Mouse (Mus musculus) testis, adult 2 months (tissue): ENCODE measurements around the gene Hdac10. TPM values are rescaled to one million over a fixed set of nuclear protein-coding genes. Genes with fewer than 3 reads are reported as not detected.

Source experiments
- H3K27ac ChIP-seq: fragments of 200-500 bp; 2 replicates; pipeline ENCODE4 v1.5.1; 2012; ENCODE audit warnings: low read depth, low read length; ENCODE audit not compliant: control insufficient read depth, insufficient read depth
- H3K27me3 ChIP-seq: fragments of 200-500 bp; 2 replicates; pipeline ENCODE4 v1.6.1; 2012; ENCODE audit warnings: mild to moderate bottlenecking, low read length, moderate library complexity; ENCODE audit not compliant: control insufficient read depth, insufficient read depth
- H3K36me3 ChIP-seq: fragments of 200-500 bp; 2 replicates; pipeline ENCODE4 v1.6.1; 2012; ENCODE audit warnings: mild to moderate bottlenecking, low read length; ENCODE audit not compliant: control insufficient read depth, insufficient read depth
- H3K4me1 ChIP-seq: fragments of 200-500 bp; 2 replicates; pipeline ENCODE4 v1.6.1; 2012; ENCODE audit warnings: low read length; ENCODE audit not compliant: control insufficient read depth, insufficient read depth
- H3K4me3 ChIP-seq: fragments of 200-500 bp; 2 replicates; pipeline ENCODE4 v1.5.1; 2012; ENCODE audit warnings: low read depth, mild to moderate bottlenecking, low read length, moderate library complexity, mixed read lengths; ENCODE audit not compliant: control insufficient read depth
- CTCF ChIP-seq: fragments of 200-500 bp; IDR thresholded peaks from 2 replicates; pipeline ENCODE4 v1.5.1; 2012; ENCODE audit warnings: low read depth, mild to moderate bottlenecking, inconsistent platforms, low read length, moderate library complexity; ENCODE audit not compliant: control insufficient read depth, insufficient read depth, insufficient replicate concordance
- POLR2A ChIP-seq: fragments of 200-500 bp; IDR thresholded peaks from 2 replicates; pipeline ENCODE4 v1.6.1; 2012; ENCODE audit warnings: low read depth, mild to moderate bottlenecking, inconsistent platforms, low read length, moderate library complexity; ENCODE audit not compliant: control insufficient read depth
- polyA plus RNA-seq: library from polyadenylated mRNA; depleted of rRNA; stranded (reverse); fragments of >200 nt; gene quantifications from 2 replicates; pipeline ENCODE4 v1.2.3, GENCODE M21; 2012

Gene Hdac10
- polyA plus RNA-seq, 1 experiment = 4.5 TPM

DNA sequence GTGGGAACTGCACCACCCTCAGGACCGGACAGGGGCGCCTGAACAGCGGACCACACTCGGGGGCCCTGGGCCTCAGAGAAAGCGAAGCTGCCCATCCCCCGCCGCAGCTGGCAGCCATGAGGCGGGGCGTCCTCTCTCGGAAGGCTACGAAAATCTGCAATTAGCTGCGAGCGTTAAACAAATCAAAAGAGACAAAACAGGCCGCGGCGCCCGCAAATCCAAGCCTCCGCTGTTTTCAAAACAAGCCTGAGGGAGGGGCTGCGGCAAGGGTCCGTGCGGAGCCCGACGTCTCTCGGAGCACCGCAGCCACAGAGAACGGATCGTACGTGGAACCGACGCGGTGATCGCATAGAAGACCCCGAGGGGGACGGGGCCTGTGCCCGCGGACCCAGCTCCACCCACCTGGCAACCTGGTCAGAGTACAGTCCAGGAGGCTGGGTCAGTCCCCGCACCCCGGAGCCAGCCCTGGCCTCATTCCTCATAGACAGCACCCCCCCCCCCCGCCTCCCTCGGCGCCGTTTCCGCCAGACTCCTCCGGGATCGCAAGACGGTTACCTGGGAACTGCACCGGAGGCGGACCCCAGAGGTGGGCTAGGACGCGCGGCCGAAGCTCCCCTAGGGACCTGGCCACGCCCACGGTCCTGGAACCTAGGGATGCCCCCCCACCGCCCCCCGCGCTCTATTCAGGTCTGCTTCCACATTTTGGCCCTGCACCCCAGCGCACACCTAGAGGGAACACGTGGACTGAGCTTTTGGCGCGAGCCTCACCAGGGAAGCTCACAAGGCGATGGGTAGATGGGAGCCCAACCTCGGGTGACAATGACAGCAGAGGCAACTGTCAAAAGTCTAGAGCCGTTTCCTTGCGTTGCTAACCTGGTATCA is 44.8 kb upstream of the Hdac10 start:
- TF ChIP-seq POLR2A (no peak), CTCF (no peak)
- Histone ChIP-seq H3K4me3 (peak overlapping the region; percentile 83), H3K27ac (no peak overlapping the region), H3K36me3 (no peaks in the 10 kb centered on the region), H3K4me1 (peaks cover 49% of the 10 kb centered on the region), H3K27me3 (no peaks in the 10 kb centered on the region; the same call in 1 of the 2 replicates)

DNA sequence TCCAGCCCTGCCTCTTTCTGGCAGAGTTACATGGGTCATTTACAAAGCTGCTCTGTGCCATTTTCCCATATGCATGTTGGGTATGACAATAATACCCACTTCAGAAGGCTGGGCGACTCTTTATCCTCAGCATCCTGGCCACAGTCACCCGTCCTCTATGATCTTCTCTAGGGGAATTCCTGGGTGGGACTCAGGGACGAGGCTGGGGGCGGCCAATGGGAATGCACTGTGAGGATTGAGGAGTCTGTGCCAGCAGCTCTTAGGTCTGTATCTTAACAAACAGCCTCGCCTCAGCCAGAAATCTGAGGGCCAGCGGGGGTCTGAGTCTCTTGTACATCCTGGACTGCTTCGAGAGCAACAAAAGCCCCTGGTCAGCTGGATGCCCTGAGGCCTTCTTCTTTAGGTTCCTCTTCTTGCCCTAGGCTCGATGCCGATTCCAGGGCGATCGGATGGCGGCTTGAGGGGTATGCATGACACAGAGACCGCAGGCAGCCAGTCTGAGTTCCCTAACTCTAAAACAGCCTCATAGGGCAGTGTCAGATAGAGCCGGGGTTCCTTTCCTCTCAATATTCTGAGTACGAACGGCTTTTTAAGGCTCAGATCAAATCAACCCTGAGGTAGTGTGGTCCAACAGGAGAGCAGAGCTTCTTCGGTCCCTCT is 43.9 kb upstream of the Hdac10 start:
- peaks cover 48% of the 10 kb centered on the region for H3K4me1 ChIP-seq
- H3K36me3 ChIP-seq = no peaks in the 10 kb centered on the region
- TF ChIP-seq POLR2A (no peak), CTCF (no peak)
- no peaks in the 10 kb centered on the region; the same call in 1 of the 2 replicates for H3K27me3 ChIP-seq
- H3K4me3 ChIP-seq = peak overlapping the region; percentile 83
- H3K27ac ChIP-seq = no peak overlapping the region; the same call in 1 of the 2 replicates

DNA sequence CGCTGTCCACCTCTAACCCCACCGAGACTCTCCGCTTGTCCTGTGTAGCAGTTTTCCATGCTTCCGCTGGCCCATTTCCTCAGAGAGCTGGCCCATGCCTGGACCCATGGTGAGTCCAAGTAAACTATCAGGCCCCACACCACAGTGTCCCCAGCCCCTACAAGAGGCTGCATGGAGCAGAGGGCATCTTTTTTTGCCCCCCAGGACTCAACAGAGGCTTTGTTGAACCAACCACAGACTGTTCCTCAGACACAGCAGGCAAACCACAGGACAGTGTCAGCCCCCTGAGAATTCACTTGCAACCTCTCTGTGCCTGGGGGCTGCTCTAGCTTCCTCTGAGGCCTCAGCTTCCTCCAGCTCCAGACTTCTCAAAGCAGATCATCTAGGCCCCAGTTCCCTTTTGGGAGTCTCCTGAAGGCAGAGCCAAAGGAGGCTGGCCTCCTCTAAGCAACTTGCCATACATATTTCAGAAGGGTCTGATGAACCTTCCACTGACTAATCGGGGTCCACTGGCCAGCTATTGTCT is 43.1 kb upstream of the Hdac10 start:
- H3K4me1 ChIP-seq = peaks cover 44% of the 10 kb centered on the region
- H3K36me3 ChIP-seq = no peaks in the 10 kb centered on the region
- no peaks in the 10 kb centered on the region; the same call in 1 of the 2 replicates for H3K27me3 ChIP-seq
- TF ChIP-seq CTCF (no peak), POLR2A (no peak)
- no peak overlapping the region for H3K27ac ChIP-seq
- H3K4me3 ChIP-seq = peak overlapping the region; percentile 83

DNA sequence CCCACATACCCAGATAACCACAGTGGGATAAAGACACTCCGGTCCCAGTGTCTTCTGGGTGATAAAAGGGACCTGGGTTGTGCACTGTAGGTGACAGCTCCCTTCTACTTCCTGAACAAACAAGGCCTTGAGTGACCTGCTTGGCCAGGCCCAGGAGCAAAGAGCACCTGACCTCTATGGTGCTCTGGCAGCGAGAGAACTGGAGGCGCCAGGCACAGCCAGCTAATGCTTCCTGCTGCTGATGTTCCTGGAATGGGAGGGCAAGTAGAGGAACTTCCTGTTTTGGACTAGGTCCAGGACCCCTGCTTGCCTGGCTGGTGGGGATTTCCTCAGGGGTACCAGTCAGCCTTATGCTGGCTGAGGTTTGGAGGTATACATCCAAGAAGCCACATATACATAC is 41.6 kb upstream of the Hdac10 start:
- TF ChIP-seq POLR2A (no peak), CTCF (no peak)
- Histone ChIP-seq H3K27ac (no peak overlapping the region), H3K4me3 (no peak overlapping the region), H3K27me3 (no peaks in the 10 kb centered on the region; the same call in 1 of the 2 replicates), H3K36me3 (no peaks in the 10 kb centered on the region), H3K4me1 (peaks cover 43% of the 10 kb centered on the region)

DNA sequence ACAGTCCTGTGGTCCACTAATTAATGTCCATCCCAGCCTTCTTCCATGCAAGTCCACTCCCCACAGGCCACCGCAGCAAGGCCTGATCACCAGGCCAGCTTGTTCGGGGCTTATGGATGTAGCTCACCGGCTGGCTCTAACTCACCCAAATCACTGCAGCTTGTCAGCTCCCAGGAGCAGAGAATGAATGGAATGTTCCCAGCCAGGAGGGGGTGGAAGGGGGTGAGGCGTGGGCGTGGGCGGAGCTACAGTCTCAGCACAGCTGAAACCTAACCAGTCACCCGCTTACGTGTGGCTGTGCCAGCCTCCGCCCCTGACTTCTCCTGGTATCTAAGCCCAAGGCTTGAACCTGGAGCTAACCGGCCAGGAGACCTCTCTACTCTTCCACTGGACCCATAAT is 40.9 kb upstream of the Hdac10 start:
- Histone ChIP-seq H3K36me3 (no peaks in the 10 kb centered on the region), H3K27me3 (no peaks in the 10 kb centered on the region; the same call in 1 of the 2 replicates), H3K4me3 (no peak overlapping the region), H3K27ac (no peak overlapping the region), H3K4me1 (peaks cover 39% of the 10 kb centered on the region)
- TF ChIP-seq POLR2A (no peak), CTCF (no peak)

DNA sequence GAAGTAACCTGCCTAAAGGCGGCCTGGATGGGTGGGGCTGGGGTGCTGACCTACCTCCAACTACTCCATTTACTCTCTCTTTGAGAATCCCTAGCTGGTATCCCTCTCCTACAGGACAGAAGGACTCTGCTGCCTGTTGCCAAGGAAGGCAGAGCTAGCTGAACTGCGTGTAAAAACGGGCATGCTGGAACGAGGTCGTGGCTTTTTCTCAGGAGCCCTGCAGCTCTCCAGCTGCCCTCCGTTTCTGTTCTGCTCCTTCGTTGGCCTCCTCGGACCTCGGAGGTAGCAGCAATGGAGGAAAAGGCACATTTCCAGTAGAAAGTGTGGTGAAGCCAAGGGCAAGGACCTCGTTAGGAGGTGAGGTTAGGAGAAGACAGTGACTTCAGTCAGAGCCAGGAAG is 40.4 kb upstream of the Hdac10 start:
- Histone ChIP-seq H3K36me3 (no peaks in the 10 kb centered on the region), H3K4me3 (no peak overlapping the region), H3K4me1 (peaks cover 36% of the 10 kb centered on the region), H3K27me3 (no peaks in the 10 kb centered on the region; the same call in 1 of the 2 replicates), H3K27ac (no peak overlapping the region)
- TF ChIP-seq POLR2A = no peak

DNA sequence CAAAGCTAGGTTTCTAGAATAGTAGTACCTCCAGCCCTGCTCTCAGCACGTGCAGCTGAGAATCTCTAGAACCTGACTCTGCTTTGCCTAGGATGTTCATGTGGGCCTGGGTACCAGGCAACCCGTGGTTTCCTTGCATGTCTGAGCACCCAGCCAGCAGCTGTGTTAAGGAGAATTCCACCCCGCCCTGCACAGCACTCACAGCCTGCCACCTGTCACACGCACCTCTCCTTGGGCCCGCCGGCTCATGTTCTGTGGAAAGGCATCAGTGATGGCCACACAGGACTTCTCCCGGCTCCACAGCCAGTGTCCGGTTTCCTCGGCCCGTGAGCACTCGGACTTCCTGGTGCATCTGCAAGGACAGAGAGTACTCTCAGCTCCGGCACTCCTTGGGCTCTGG is 37.0 kb upstream of the Hdac10 start:
- Histone ChIP-seq H3K36me3 (no peaks in the 10 kb centered on the region), H3K27me3 (no peaks in the 10 kb centered on the region)

More for the DNA sequence above, 37.0 kb upstream of the Hdac10 start:
- Histone ChIP-seq H3K27ac (no peak overlapping the region), H3K4me3 (no peak overlapping the region), H3K4me1 (peaks cover 10% of the 10 kb centered on the region)
- TF ChIP-seq POLR2A = no peak
- no peak for TF ChIP-seq CTCF
